Mouse (Mus musculus): ENCODE results near the gene Ccdc28a.

Ccdc28a gene

DNA sequence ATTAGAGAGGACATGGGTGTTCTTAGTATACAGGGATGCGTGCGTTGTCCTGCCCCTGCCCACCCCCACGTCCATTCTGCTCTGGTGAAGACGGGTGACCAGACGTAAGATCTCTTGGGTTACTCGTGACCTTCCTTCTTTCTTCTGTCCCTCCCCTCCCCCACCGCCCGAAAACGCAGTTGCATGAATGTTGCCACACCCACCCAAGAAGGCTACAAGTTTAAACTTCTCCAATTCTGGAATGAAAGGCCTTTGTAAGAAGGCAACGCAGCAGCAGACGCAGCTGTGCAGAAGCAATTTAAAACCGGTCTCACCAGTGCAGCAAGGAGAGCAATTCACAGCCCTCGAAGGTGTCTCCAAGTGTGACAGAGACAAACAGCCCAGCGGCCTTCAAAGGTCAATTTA is 40.1 kb downstream of the Ccdc28a start:
- no peak for DNase-seq (ENCODE audit: low read depth, low spot score)

DNA sequence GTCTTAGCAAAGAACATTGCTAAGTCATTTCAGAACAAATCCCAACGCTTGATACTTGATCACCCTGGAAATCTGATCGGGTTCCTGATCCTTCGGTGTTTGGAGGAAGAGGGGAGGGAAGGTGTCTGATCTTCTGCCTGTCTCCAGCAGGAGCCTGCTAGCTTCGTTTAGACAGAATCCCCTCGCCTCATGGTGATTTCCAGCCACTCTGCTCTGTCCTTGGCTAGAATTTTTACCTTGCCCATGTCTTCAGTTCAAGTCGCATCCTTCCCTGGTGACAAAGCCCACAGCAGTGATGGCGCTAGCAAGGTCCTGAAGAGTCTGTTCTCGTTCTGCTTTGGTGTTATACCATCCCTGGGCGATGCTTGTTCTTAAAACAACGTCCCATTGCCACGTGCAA is 40.6 kb downstream of the Ccdc28a start:
- no peak for DNase-seq (ENCODE audit: low read depth, low spot score)

DNA sequence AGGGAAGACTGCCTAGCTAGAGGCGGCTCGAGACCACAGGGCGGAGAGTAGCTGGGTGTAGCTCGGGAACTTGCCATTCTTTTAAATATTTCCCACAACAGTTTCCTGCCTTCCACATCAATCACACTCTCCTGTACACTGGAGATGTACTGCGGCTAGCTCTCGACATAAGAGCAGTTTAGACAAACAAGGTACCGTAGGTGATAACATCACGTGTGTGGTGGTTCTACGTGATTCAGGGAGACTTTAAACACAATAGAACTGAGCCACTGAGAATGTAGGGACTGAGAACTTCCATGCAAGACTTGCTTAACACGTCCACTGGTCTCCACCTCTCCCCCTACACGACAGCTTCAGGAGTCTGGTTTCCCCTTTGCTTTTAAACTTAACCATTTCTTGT is 41.6 kb downstream of the Ccdc28a start:
- no peak for DNase-seq (ENCODE audit: low read depth, low spot score)

DNA sequence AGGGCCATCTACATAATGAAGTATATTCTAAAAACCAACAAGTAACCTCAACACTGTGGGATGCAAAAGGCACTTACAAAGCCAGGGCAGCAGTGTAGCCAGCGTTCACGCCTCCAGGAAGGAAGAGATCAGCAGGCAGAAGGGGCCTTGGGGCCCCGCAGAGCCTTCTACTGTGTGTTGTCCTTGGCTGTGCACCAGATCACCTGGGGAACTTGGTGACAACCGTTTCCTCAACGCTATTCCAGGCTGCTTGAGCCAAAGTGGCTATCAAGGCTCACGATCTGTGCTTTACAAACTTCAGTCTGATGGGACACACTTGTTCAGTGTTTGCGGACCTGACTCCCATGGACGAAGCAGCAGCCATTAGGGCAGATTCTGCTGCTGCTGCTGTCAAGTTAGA is 43.1 kb downstream of the Ccdc28a start:
- DNase-seq (ENCODE audit: low read depth, low spot score), result no peak

DNA sequence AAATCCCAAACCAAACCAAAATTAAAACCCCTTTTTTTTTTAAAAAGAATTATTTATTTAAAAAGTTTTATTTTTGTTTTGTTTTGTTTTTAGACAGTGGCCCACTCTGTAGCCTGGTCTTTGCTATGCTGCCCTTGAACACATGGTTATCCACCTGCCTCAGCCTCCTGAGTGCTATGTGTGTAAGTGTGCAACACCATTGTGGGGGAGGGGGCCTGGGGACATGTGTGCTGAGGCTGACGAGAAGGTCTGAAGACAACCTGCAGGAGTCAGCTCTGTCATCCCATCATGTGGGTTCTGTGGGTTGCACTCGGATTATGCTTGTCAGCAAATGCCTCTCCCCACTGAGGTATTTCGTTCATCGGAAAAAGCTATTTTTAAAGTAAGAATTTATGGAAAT is 45.3 kb downstream of the Ccdc28a start:
- DNase-seq (ENCODE audit: low read depth, low spot score), result no peak

DNA sequence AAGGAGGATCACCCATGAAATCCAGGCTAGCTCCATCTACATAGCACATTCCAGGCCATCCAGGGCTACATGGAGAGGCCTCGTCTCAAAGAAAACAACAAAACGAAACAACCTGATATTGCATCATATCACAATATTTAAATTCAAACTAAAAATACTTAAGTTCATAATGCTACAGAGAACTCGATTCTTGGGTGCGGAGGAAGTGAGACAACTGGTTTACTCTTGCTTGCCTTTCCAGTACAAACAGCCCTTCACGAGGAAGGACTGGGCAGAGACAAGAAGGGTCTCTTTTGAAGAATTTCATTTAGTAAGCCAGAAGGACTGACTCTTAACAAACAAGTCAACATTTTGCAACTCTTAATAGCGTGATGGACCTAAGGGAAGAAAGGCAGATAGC is 46.2 kb downstream of the Ccdc28a start:
- DNase-seq (ENCODE audit: low read depth, low spot score), result no peak

DNA sequence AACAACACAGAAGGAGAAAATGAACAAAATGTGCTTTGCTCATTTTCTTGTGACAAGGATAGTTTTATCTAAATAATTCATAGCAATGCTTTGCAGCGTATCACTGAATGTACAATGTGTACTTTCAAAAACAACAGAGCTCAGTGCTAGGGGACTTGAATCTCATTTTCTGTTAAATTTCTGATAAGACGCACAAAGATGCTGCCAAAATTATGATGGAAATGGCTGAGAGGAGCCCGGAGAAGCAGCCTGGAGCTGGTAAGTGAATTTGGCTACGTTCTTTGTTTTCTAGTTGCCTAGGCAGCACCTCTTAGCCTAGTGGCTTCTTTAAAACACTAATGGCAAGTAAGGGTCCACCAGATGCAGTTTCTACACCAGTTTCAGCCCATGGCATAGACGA is 52.6 kb downstream of the Ccdc28a start:
- DNase-seq (ENCODE audit: low read depth, low spot score), result no peak

DNA sequence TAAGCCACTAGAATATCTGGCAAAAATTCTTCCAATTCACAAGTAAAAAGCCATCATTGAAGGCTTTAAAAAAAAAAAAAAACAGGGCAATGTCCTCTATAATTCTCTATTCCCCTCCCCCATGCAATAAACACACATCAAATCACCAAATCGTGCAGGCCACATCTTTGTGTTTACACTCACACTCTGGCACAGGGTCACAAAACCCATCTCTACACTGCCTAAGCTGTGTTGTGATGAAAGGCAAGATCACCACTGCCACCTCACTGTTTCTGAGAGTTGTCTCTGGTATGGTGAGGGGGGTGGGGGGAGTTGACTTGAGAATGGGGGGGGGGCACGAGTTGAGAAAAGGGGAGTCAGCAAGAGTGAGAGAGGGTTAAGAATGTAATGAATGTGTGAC is 57.5 kb downstream of the Ccdc28a start:
- DNase-seq (ENCODE audit: low read depth, low spot score), result no peak

DNA sequence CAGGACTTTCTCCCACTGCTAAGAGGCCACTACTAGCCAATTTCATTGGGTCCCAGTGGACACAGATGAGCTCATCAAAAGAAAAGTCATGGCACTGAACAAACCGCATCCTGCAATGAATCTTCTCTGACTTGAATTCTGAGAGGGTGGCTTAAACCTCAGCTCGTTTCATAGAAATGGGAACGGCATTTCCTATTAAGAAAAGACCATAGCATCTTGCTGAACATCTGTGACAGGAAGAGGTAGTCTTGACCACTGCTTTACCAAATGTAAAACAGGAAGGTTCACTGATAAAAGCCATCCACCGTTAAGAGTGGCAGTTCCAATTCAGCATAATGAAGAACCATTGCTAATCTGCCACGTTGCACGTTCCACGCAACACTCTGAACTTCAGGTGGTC is 58.1 kb downstream of the Ccdc28a start:
- no peak for DNase-seq (ENCODE audit: low read depth, low spot score)

DNA sequence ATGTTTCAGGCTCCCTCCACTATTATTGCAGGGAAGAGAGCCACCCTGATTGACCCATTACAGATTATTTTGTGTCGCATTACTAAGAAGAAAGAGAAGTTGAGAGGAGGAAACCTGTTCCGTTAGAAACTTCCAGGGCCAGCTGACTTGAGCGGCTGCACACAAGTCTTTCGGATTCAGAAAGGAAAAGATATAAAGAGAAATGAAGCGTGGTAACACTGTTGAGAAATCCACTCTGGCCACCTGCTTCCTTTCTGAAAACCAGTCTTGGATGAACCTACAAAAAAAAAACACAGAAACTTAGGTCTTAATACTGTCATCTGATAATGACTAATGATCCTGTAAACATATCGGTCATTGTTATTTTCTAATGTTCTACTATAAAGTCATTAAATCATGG is 59.7 kb downstream of the Ccdc28a start:
- no peak for DNase-seq (ENCODE audit: low read depth, low spot score)

Data from skeletal muscle tissue, adult 2 months (tissue).